Mouse (Mus musculus) embryonic facial prominence, embryonic 12.5 days (tissue): ENCODE results near the gene 6030452D12Rik. TPM values are rescaled to one million over a fixed set of nuclear protein-coding genes. Genes with fewer than 3 reads are reported as not detected.

ENCODE experiments used
- ATAC-seq: fragments of 200-750 bp; cut with Nextera tagmentation; 2 replicates; pipeline ENCODE4 v1.8.0; 2017; ENCODE audit not compliant: insufficient number of reproducible peaks, insufficient read depth, low FRiP score, low TSS enrichment
- H3K27ac ChIP-seq: fragments of 300-500 bp; sonication (generic); 2 replicates; pipeline ENCODE4 v1.5.1; 2016; ENCODE audit warnings: mild to moderate bottlenecking
- H3K27me3 ChIP-seq: fragments of 300-500 bp; sonication (generic); 2 replicates; pipeline ENCODE4 v1.6.1; 2016; ENCODE audit warnings: mild to moderate bottlenecking, moderate library complexity
- H3K36me3 ChIP-seq: fragments of 300-500 bp; sonication (generic); 2 replicates; pipeline ENCODE4 v1.6.1; 2016; ENCODE audit warnings: mild to moderate bottlenecking
- H3K4me1 ChIP-seq: fragments of 300-500 bp; sonication (generic); 2 replicates; pipeline ENCODE4 v1.6.1; 2016
- H3K4me2 ChIP-seq: fragments of 300-500 bp; sonication (generic); replicated peaks from 2 replicates; pipeline ENCODE4 v1.6.1; 2016; ENCODE audit warnings: mild to moderate bottlenecking, moderate library complexity
- H3K4me3 ChIP-seq: fragments of 300-500 bp; sonication (generic); 2 replicates; pipeline ENCODE4 v1.5.1; 2016; ENCODE audit warnings: mild to moderate bottlenecking
- H3K9ac ChIP-seq: fragments of 300-500 bp; sonication (generic); 2 replicates; pipeline ENCODE4 v1.6.1; 2016; ENCODE audit warnings: mild to moderate bottlenecking, moderate library complexity
- H3K9me3 ChIP-seq: fragments of 300-500 bp; sonication (generic); 2 replicates; pipeline ENCODE4 v1.6.1; 2016; ENCODE audit warnings: mild to moderate bottlenecking, moderate library complexity
- WGBS: fragments of 180-500 bp; shearing (Covaris S2); methylation state at CpG from one replicate; pipeline ENCODE4 v1.1.7; 2016; 5-methylcytosine and 5-hydroxymethylcytosine counted together
- polyA plus RNA-seq: library from polyadenylated mRNA; unstranded; fragments of >200 nt; fragmentation: Nextera tagmentation; extraction: Ambion mirVana; gene quantifications from 2 replicates; pipeline ENCODE4 v1.2.1, GENCODE M21; 2016

6030452D12Rik gene
- polyA plus RNA-seq, 1 experiment from 2014 or later, result not detected

GRCm38 (mm10) chr8:106507761-106508331 lies 7.5 kb downstream of the 6030452D12Rik start:
- ATAC-seq, result peak; percentile 48; the same call in 1 of the 2 replicates
- H3K9me3 ChIP-seq, result no peaks in the 10 kb centered on the region
- peak overlapping the region; percentile 40; the same call in 1 of the 2 replicates for H3K9ac ChIP-seq
- peak overlapping the region; percentile 74 for H3K27ac ChIP-seq
- WGBS, result 0% methylated on average over 30 of the region's 30 CpGs
- peak overlapping the region; percentile 36 for H3K4me3 ChIP-seq
- H3K27me3 ChIP-seq, result peaks cover 17% of the 10 kb centered on the region
- H3K4me1 ChIP-seq, result peaks cover 48% of the 10 kb centered on the region
- H3K4me2 ChIP-seq, result peak overlapping the region; percentile 69
- H3K36me3 ChIP-seq, result no peaks in the 10 kb centered on the region

- peaks cover 49% of the 10 kb centered on the region for H3K4me1 ChIP-seq
- H3K27me3 ChIP-seq, result peaks cover 17% of the 10 kb centered on the region
- ATAC-seq, result no peak
- H3K27ac ChIP-seq, result no peak overlapping the region
- no peak overlapping the region for H3K9ac ChIP-seq
- no peaks in the 10 kb centered on the region for H3K9me3 ChIP-seq
- H3K4me2 ChIP-seq, result peak overlapping the region; percentile 69
- WGBS, result 23% methylated on average over 3 of the region's 3 CpGs
- H3K36me3 ChIP-seq, result no peaks in the 10 kb centered on the region
- H3K4me3 ChIP-seq, result peak overlapping the region; percentile 36; the same call in 1 of the 2 replicates
These were observed 8.1 kb downstream of the 6030452D12Rik start for GRCm38 (mm10) chr8:106508456-106508855.

- H3K27me3 ChIP-seq, result peaks cover 17% of the 10 kb centered on the region
- no peaks in the 10 kb centered on the region for H3K36me3 ChIP-seq
- H3K9ac ChIP-seq, result no peak overlapping the region
- ATAC-seq, result no peak
- no peak overlapping the region for H3K27ac ChIP-seq
- H3K4me3 ChIP-seq, result no peak overlapping the region
- no peak overlapping the region for H3K4me2 ChIP-seq
- H3K4me1 ChIP-seq, result peaks cover 49% of the 10 kb centered on the region
- H3K9me3 ChIP-seq, result no peaks in the 10 kb centered on the region
- WGBS, result 49% methylated on average over 8 of the region's 8 CpGs
These were observed 8.9 kb downstream of the 6030452D12Rik start for GRCm38 (mm10) chr8:106509079-106509780.

- H3K27ac ChIP-seq, result peak within 1 kb of the TSS; percentile 58
- no peaks in the 10 kb centered on the region for H3K36me3 ChIP-seq
- H3K4me1 ChIP-seq, result peaks cover 49% of the 10 kb centered on the region
- no peak for ATAC-seq
- H3K9me3 ChIP-seq, result no peaks in the 10 kb centered on the region
- peak within 1 kb of the TSS; percentile 41 for H3K4me3 ChIP-seq
- H3K9ac ChIP-seq, result peak within 1 kb of the TSS; percentile 44
- WGBS, result under 1% methylated on average over 34 of the region's 34 CpGs
- H3K4me2 ChIP-seq, result peak within 1 kb of the TSS; percentile 76
- H3K27me3 ChIP-seq, result peaks cover 17% of the 10 kb centered on the region
These were observed 10.1 kb downstream of the 6030452D12Rik start, which contains the start of gene Cdh3 for GRCm38 (mm10) chr8:106510365-106510975. Gene Cdh3 (plus strand): TSS chr8:106510891.

- Histone ChIP-seq H3K4me1 (peaks cover 49% of the 10 kb centered on the region), H3K27ac (peak overlapping the region; percentile 58), H3K4me2 (peak overlapping the region; percentile 76), H3K9me3 (no peaks in the 10 kb centered on the region), H3K27me3 (peaks cover 17% of the 10 kb centered on the region), H3K9ac (peak overlapping the region; percentile 44), H3K36me3 (no peaks in the 10 kb centered on the region), H3K4me3 (peak overlapping the region; percentile 41)
- peak; percentile 43; the same call in 1 of the 2 replicates for ATAC-seq
- 1% methylated on average over 22 of the region's 22 CpGs for WGBS
These were observed 10.8 kb downstream of the 6030452D12Rik start for GRCm38 (mm10) chr8:106511065-106511501.

DNA sequence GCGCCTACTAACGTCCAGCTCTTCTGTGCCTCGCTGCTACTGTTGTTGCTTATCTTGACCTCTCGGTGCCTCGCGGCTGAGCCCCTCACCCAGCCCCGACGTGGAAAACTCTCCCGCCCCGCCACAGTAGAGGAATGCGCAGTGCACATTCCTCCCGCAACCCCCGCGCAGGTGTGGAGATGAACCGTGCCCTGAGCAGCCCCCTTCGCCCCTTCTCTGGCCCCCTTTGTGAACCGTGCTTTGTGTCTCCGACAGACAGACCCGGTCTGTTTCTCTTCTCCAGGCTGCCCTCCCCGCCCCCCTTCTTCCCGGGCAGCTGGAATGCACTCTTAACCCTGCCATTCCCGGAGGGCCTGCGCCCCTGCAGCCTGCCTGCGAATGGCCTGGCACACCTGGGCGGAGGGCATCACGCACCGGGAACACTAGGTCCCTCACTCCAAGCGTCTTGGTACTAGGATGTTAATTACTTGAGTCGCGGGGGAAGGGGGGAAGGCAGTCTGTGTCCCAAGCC lies 11.3 kb downstream of the 6030452D12Rik start:
- H3K4me3 ChIP-seq, result peak overlapping the region; percentile 41
- H3K27ac ChIP-seq, result peak overlapping the region; percentile 58
- ATAC-seq, result peak; percentile 12; the same call in 1 of the 2 replicates
- no peaks in the 10 kb centered on the region for H3K9me3 ChIP-seq
- no peaks in the 10 kb centered on the region for H3K36me3 ChIP-seq
- H3K4me1 ChIP-seq, result peaks cover 49% of the 10 kb centered on the region
- WGBS, result 1% methylated on average over 30 of the region's 30 CpGs
- H3K9ac ChIP-seq, result peak overlapping the region; percentile 44
- H3K4me2 ChIP-seq, result peak overlapping the region; percentile 76
- peaks cover 17% of the 10 kb centered on the region for H3K27me3 ChIP-seq

- no peak for ATAC-seq
- Histone ChIP-seq H3K27ac (0 out of 2 replicates have a peak overlapping the region, but pooled peaks have one; percentile 17), H3K9ac (no peak overlapping the region), H3K4me1 (peaks cover 42% of the 10 kb centered on the region), H3K4me2 (peak overlapping the region; percentile 76), H3K9me3 (no peaks in the 10 kb centered on the region), H3K4me3 (peak overlapping the region; percentile 41; the same call in 1 of the 2 replicates), H3K27me3 (peaks cover 17% of the 10 kb centered on the region), H3K36me3 (no peaks in the 10 kb centered on the region)
- whole genome bisulfite sequencing, result 34% methylated on average over 7 of the region's 7 CpGs
These were observed 12.3 kb downstream of the 6030452D12Rik start for GRCm38 (mm10) chr8:106512475-106513150.

DNA sequence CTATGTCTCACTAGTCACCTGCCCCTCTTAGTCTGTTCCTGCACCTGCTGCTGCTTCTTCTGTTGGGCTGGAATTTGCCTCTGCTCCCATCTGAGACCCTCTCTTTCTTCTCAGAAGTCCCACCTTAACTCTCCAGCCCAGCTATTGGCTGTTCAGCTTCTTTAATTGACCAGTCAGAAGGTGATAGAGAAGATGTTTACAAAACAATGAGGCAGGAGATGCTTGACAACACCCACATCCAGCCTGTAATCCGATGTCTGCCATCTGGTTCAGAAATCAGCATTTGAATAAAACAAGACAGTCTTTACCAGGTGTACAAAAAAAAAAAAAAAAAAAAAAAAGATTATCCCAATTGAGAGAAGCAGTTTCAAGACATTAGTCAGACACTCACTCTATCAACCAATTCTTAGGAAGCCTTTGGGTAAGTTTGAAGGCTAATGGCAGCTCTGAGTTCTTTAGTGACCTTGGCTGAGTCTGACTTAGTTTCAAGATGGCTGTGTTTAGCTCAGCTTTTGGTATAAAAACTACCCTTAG lies 15.7 kb downstream of the 6030452D12Rik start:
- H3K4me3 ChIP-seq, result no peak overlapping the region
- ATAC-seq, result no peak
- H3K9ac ChIP-seq, result no peak overlapping the region
- no peak overlapping the region for H3K27ac ChIP-seq
- 24% methylated on average over 1 of the region's 1 CpGs for WGBS
- H3K9me3 ChIP-seq, result no peaks in the 10 kb centered on the region
- no peak overlapping the region for H3K4me2 ChIP-seq
- H3K4me1 ChIP-seq, result peaks cover 19% of the 10 kb centered on the region
- no peaks in the 10 kb centered on the region for H3K36me3 ChIP-seq
- peaks cover 4% of the 10 kb centered on the region; the same call in 1 of the 2 replicates for H3K27me3 ChIP-seq

GRCm38 (mm10) chr8:106516581-106516980 lies 16.3 kb downstream of the 6030452D12Rik start:
- H3K4me2 ChIP-seq, result no peak overlapping the region
- H3K9ac ChIP-seq, result no peak overlapping the region
- no peak for ATAC-seq
- H3K9me3 ChIP-seq, result no peaks in the 10 kb centered on the region
- H3K27me3 ChIP-seq, result no peaks in the 10 kb centered on the region
- peaks cover 13% of the 10 kb centered on the region for H3K4me1 ChIP-seq
- WGBS, result 64% methylated on average over 2 of the region's 2 CpGs
- H3K36me3 ChIP-seq, result no peaks in the 10 kb centered on the region
- H3K27ac ChIP-seq, result no peak overlapping the region
- H3K4me3 ChIP-seq, result no peak overlapping the region

- WGBS, result 13% methylated on average over 3 of the region's 3 CpGs
These were observed 18.4 kb downstream of the 6030452D12Rik start for GRCm38 (mm10) chr8:106518763-106519162.

DNA sequence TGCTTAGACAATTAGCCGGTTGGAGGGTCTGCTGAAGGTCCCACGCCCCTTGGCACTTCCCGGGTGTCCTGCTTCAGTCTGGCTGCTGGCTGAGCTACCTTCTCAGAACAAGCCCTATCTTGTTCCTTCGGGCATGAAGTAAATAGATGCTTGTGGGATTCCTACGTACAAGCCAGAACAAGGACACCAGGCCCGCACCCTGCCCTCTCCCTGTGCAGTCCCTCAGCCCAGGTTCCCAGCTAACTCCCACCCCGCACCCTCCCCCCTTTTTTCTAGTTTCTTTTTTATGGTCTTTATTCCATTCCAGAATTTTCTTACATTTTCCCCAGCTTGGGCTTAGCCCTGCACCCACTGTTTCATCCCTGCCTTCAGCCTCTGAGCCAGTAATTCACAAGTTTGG lies 20.3 kb downstream of the 6030452D12Rik start:
- Histone ChIP-seq H3K27ac (no peak overlapping the region), H3K36me3 (no peaks in the 10 kb centered on the region), H3K4me2 (no peak overlapping the region), H3K27me3 (no peaks in the 10 kb centered on the region), H3K4me3 (no peak overlapping the region), H3K9me3 (no peaks in the 10 kb centered on the region), H3K9ac (no peak overlapping the region), H3K4me1 (no peaks in the 10 kb centered on the region; the same call in 1 of the 2 replicates)
- ATAC-seq, result peak; percentile 45; the same call in 1 of the 2 replicates
- 74% methylated on average over 7 of the region's 7 CpGs for WGBS

More at GRCm38 (mm10) chr8:106518763-106519162, 18.4 kb downstream of the 6030452D12Rik start:
- no peak for ATAC-seq
- Histone ChIP-seq H3K4me3 (no peak overlapping the region), H3K4me2 (no peak overlapping the region), H3K27me3 (no peaks in the 10 kb centered on the region), H3K9ac (no peak overlapping the region), H3K27ac (no peak overlapping the region), H3K36me3 (no peaks in the 10 kb centered on the region), H3K9me3 (no peaks in the 10 kb centered on the region), H3K4me1 (no peaks in the 10 kb centered on the region; the same call in 1 of the 2 replicates)
